Mouse (Mus musculus) heart, postnatal 0 days (tissue): ENCODE measurements at regions not wholly inside any gene's neighbourhood (a gene's known extent, or its start where the extent isn't known, plus 50 kb on each side); places are given as distances from the start of the nearest gene placed in this dataset.

ENCODE experiments used
- CTCF ChIP-seq: IDR thresholded peaks from 2 replicates; pipeline ENCODE4 v1.5.1; 2016; ENCODE audit warnings: antibody characterized with exemption, control low read depth, low read depth
- EP300 ChIP-seq: IDR thresholded peaks from 2 replicates; pipeline ENCODE4 v1.6.1; 2016; ENCODE audit warnings: antibody characterized with exemption, low read depth

- no peak for TF ChIP-seq CTCF
- no peak for TF ChIP-seq EP300
Measured at GRCm38 (mm10) chr10:25039926-25040325, 112.6 kb upstream of the Arg1 start.
